Mouse (Mus musculus): ENCODE measurements around the gene Safb2.
"Not testable (repeated sequence)": the region's sequence is repeated elsewhere in the genome, so short reads cannot be mapped to it uniquely, and the experiment has no call there.

Gene Safb2

DNA sequence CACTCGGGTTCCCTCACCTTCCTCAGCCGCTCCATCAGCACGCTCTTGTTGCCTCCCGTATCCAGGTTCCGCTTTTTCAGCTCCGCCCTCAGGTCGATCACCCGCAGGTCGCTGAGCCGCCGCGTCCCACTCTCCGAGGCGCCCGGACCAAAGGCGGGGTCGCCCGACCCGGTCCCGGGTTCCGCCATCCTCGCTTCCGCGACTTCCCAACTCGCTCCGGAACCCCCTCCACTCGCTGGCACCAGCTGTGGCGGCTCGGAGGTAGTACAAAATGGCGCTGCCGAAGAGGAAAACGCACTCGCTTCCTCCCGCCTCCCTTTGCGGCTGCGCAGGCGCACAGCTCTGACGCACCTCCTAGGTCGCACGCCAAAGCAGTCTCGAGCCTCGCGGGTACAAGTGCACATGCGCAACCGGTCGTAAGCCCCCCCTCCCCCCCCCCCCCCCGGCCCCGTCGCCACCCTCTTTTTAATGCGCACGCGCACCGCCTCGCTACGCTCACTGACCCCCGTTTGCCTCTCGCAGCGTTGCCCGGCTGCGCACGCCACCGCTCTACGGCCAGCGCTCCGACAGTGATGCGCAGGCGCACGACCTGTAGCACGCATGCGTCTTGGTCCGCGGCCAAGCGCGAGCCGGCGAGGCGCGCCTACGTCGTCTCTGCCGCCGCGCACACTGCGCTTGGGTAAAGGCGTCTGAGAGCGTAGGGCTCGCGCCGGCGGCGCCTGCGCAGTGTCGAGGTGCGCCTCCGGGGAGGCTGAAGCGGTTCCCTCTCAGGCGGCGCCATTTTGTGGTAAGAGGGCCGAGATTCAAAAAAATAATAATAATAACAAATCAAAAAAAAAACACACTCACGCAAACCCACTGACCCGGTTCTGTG lies at the start of gene Safb2, which contains the start of gene Safb:
TSS of gene Safb2 (minus strand) at position 329 of the 874 bp plus-strand sequence.
TSS of gene Safb (plus strand) at position 569 of the 874 bp plus-strand sequence.
- DNase-seq, result peak; percentile 100

DNA sequence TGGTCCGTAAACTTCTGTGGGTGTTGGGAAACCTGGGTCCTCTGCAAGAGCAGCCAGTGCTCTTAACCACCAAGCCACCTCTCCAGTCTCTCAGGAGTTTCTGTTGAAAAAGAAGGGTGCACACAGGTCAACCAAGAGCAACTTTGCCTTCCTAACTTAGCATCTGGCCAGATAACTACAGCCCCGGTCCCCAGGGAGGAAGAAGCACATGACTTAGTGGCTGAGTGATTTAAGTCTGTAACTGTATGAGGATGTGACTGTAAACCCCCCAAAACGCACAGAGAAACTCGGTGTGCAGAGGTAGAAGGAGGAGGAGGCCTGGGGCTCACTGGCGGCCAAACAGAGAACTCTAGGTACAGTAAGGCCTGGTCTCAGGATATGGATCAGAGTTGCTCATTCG lies 49.6 kb upstream of the Safb2 start:
- DNase-seq, result no peak

DNA sequence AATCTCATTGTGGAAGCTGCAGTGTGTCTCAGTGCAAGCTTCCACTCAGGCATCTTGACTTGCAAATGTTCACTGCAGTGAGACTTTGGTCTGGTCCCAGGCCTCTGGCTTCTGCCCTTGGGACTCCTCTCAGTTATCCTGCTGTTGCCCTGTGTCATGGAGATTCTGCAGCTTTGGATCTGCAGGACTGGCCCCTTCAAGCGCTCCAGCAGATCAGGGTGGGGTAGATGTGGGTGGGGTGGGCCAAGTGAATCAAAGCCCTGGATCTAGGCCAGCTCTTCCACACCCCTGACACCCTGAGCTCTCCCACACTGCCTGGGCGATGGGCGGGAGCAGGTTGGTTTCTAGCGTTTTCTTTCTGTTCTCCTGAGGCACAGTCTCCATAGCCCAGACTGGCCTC lies 47.4 kb upstream of the Safb2 start:
- DNase-seq, result no peak

DNA sequence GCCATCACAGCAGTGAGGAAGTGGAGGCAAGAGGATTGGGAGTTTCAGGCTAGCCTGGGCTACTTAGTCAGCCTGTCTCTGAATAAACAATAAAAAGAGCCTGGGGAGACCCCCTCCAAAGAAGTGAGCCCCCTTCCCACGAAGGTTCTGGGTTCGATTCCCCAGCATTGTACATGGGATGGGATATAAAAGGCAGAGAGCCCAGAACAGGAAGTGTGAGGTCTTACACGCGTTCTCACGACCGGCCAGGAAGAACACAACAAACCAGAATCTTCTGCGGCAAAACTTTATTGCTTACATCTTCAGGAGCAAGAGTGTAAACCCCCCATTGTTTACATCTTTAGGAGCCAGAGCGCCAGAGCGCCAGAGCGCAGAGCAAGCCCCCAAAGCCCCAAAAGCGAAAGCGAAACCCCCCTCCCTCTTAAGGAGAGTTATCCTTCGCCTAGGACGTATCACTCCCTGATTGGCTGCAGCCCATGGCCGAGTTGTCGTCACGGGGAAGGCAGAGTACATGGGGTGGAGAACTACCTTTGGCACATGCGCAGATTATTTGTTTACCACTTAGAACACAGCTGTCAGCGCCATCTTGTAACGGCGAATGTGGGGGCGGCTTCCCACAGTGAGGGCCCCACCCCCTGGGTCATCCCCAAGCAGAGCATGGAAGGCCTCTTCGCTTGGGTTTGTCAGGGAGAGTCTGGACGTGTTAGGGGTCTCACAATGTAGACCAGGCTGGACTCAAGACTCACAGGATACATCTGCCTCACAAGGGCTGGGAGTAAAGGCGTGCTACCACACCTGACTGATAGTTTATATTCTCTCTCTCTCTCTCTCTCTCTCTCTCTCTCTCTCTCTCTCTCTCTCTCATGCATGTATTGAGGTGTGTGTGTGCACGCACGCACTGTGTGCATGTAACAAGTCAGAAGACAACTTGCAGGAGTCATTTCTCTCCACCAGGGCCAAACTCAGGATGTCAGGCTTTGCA lies 45.7 kb upstream of the Safb2 start:
- DNase-seq, result not testable (repeated sequence)

DNA sequence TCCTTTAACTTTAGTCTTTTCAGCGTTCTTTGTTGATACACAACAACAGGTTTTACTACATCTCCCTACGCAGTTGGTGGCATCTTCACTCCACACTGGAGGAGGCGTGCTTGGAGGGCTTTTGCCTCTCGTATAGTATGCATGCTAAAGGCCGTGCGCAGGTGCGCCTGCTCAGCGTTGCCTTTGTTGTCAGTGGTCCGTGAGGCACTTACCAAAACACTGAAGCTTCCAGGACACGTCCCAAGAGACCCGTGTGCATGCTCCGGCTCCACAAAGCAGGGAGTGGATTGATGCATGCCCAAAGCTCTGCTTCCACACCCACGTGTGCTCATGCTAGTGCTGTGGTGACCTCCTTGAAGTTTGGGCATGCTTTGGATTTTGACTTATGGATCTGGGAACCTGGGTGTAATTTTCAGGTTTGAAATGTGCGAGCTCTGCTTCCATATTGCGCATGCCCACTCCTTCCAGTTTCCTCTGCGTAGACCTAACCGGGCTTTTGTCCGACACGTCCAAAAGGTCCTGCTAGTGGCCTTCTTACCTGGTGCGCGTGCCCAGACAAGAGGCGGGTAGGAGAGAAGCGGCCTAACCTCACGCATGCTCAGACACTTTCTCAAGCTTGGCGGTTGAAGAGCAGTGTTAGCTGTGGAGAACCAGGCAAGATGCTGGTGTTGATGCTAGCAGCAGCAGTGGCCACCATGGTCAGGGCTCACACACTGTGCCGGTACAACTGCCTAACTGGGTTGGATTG lies 43.3 kb upstream of the Safb2 start, which contains the start of gene Catsperd:
TSS of gene Catsperd (plus strand) at position 614 of the 748 bp plus-strand sequence.
- no peak for DNase-seq

DNA sequence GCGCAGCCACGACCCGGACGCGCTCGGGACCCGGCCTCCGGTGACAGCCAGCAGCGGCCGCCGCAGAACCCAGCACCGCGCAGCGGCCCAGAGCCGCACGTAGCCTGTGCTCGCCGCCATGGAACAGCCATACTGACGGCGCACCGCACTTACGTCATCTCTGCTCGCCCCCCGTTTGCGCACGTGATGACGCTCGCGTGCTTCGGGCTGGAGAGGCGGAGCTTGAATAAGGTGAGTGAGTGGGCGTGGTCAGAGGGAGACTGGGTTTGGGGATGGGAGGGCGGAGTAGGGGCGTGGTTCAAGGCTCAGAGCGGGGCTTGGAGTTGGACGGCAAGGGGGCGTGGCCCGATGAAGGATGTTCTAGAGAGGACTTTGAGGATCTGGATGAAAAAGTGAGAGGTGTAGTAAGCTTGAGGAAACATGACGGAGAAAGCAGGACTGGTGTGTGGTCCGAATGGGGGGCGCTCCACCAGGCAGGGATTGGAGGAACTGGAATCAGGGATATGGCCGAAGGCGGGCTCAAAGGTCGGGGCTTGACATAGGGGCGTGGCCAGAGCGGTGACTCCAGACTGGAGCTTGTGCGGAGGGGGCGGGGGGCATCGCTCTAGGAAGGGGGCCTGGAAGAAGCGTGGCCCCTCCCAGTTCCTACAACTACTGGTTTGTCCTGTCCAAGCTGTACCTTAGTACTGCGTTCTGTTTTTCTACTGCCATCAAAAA lies 42.5 kb upstream of the Safb2 start, which contains the start of gene Lonp1:
TSS of gene Lonp1 (minus strand) at position 134 of the 717 bp plus-strand sequence.
- DNase-seq, result peak; percentile 99

DNA sequence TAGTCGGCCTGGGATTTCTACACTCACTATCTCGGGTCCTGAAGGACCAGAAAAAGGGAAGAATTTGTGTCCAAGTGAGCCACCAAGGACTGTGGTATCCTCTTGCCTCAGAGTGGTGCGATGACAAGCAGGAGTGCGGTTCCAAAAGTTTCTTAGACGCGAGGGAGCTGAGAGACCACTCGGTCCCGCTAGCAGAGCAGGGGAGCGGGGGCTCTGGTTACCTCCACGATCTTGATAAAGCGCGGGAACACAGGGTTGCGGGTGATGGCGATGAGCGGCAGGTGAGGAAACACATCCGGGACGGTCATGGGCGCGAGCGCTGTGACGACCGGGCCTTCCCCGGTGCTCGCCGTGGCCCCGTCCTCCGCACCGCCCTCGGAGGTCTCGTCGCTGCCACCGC lies 41.9 kb upstream of the Safb2 start:
- no peak for DNase-seq

DNA sequence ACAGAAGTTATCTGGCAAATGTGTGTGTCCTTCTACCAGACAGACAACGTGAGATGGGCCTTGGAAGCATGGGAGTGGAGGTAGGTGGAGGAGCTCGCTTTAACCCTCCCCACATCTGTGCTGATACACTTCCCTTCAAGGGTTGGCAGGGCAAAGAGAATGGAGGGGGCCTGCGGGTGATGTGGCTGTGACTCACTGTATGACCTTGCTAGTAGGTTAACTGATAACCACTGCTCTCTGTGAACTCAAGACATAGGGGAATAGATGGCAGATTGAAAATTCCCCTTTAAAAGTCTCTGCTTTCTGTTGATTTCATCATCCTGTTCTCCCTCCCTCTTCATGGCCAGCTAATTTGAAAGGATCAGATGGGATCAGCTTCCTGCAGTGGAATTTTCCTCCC lies 41.1 kb upstream of the Safb2 start:
- peak; percentile 87 for DNase-seq

DNA sequence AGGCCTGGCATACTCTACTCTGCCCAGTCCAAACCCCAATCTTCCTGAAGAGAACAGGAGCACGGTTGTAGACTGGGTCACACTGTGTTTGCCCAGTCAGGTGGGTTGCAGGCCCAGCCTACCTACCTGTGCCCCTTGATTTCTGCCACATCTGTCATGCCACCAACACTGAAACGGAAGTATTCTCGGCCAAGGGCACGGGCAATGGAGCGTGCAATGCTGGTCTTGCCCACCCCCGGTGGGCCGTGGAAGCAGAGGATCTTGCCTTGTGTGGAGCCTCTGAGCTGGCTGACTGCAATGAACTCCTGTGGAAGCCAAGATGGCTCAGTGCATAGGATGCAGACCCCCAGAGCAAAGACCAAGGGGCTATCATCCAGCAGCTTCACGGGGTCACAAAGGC lies 33.2 kb upstream of the Safb2 start:
- DNase-seq, result peak; percentile 83

DNA sequence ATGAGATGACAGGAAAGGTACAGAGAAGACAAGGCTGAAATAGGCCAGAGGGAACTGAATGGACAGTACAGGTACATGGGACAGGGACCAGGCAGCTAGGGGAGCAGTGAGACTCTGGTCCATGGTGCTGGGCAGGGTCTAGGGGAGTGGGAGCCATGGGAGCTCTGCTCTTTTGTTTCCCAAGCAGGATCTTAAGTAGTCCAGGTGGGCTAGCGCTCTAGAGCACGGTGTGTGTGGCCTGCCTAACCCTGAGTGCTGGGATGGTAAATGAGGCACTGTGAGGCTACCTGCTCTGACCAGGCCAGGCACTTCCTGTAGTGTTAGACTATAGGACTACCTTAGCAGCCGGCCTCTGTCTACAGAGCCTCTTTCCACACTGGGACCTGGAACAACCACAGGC lies 32.3 kb upstream of the Safb2 start:
- no peak for DNase-seq

DNA sequence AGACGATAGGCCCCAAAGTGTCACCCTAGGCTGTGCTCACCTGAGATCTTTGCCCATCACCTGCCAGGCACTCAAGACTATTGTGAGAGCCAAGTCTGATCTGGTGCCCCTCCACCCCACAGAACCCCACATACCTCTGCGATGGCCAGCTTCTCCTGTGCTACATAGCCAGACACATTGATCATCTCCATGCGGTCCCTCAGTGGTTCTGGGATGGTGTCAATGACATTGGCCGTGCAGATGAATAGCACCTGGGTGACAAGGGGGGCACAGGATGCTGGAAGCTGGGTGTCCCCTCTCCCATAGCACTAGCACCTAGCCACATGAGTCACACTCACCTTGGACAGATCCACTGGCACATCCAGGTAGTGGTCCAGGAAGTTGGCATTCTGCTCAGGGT lies 31.4 kb upstream of the Safb2 start:
- DNase-seq, result peak; percentile 90

DNA sequence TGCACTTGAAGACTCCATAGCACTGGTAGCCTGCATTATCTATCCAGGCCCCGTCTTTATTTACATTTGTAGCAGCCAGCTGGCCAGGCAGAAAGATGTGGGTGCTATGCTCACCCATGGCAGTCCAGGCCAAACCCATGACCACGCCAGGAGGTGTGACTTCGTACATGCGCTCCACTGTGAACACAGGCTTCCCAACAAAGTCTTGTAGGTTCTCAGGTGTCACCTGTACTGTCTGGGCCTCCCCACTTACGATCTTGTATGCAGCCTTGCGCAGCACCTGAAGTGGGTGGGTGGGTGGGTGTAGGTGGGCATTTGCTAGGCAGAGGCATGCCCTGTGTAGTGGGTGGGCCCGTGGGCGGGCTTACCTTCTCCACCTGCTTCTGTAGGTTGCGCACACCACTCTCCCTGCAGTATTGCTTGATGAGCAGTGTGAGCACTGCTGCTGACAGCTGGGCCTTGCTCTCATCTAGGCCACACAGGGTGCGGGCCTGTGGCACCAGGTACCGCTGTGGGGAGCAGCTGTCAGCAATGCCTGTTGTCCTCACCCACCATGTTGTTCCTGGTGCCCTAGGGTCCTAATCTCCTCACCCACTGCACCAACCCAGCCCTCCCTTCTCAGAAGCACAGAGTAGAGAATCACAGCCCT lies 30.9 kb upstream of the Safb2 start:
- DNase-seq, result no peak

DNA sequence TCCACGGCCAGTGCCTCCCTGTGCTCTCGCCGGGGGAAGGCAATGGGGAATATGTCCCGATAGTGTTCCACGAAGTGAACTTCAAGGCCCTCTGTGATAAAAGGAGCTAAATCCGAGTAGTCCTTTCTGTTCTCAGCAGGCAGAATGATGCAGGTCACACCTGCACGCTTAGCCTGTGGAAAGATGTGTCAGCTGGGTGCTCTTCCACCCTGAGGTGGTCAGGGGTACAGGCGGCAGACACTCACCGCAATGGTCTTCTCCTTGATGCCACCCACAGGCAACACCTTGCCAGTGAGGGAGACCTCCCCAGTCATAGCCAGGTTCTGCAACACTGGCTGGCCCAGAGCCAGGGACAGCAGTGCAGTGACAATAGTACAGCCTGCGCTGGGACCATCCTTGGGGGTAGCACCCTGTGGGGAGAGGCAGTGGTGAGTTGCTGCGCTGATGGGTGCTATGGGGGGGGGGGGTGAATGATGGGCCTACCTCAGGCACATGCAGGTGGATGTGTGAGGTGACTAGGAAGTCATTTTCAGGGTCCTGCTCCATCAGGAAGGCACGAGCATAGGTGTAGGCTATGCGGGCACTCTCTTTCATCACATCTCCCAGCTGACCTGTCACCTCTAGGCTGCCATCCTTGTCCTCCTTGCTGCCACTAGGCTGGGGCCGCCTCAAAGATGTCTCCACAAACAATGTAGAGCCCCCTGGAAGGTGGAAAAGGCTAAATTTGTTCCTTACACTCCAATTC lies 30.2 kb upstream of the Safb2 start:
- DNase-seq, result peak; percentile 92

DNA sequence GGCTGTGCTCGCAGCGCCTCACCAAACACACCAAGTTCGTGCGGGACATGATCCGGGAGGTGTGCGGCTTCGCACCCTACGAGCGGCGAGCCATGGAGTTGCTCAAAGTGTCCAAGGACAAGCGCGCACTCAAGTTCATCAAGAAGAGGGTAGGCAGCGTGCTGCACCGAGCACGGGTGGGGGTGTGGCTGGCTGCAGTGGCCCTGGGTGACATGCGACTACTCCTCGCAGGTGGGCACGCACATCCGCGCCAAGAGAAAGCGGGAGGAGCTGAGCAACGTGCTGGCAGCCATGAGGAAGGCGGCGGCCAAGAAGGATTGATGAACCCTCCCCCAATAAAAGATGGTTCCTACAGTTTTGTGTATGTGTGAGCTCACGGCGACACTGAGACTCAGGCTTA lies 29.5 kb upstream of the Safb2 start:
- DNase-seq, result peak; percentile 92

DNA sequence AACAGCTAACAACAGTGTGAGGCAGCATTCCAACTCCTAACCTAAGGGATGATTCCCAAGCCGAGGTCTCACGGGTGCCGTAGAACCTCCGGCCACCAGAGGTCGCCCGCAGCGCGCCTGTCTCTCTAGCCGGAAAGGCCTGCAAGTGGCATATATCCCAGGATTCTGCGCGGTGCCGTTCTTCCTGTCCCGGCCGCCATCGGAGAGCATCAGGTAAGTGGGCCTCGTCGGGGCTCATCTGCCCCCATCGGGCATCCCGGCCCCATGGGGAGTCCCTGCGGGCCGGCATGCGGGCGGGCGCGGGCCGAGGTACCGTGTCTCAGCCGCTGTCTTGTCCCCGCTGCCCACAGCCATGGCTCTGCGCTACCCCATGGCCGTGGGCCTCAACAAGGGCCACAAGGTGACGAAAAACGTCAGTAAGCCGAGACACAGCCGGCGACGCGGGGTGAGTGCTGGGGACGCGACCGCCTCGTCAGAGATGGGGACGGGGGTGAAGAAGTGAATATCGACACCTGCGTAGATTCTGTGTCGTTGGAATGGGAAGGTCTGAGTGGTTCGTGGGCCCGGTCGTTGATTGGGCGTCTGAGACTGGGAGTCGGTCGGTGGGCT lies 29.0 kb upstream of the Safb2 start, which contains the start of gene Rpl36:
TSS of gene Rpl36 (plus strand) at position 181 of the 609 bp plus-strand sequence.
- peak; percentile 99 for DNase-seq

DNA sequence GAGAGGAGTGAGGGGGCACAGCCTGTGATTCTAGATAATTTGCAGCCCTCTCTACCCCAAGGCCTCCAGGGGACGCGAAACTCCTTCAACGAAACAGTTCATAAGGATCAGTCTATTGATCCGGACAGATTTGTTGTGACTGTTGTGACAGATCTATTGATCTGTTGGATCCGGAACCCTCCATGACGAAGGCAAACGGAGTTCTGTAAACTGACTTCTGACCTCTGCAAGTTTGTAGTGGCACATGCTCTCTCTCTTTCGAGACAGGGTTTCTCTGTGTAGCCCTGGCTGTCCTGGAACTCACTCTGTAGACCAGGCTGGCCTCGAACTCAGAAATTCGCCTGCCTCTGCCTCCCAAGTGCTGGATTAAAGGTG lies 28.2 kb upstream of the Safb2 start:
- not testable (repeated sequence) for DNase-seq

DNA sequence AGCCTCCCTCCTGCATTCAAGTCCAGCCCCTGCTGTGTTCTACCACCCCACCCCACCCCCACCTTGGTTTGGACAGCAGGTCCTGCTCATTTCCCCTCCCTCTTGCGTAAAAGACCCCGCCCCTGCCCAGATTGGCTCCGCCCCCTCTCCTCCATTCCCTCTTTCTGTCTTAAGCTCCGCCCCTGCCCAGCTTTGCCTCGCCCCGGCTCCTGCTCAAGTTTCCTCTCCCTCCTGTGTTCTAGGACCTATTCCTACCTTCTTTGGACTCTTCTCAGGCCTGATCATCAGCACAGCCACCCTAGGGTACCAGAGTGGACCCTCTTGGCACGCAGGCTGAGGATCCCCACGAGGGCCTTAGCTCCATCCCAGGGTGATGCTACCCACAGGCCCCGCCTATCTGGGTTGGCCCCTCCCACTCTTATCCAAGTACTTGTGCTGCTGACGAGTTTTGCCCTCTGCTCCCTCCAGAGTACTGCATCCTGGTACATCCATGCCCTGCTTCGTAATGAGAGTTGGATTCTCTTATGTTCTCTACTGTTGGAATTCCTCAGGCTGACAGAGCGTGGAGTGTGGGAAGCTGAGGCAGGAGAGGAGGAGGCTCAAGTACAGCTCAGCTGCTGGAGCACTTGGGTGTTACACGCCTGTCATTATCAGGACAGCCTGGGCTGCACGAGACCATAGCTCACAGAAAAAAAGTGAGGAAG lies 27.6 kb upstream of the Safb2 start:
- peak; percentile 94 for DNase-seq

DNA sequence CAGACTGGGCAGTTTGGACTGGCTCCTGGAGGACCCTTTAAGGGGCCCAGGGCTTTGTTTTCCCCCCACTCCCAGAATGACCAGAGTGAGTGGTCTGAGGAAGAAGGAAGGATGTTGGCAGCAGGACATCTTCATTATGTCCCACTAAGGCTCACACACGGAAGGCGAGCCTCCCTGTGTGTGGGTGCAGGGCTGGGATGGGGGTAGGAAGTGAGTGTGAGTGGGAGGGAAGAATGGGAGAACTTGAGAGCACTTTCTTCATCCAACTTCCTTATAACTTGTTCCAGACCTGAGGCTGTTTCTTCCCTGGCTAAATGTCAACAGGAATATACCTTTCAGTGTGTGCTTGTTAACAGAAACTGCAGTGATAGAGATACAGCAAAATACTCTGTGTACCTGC lies 26.9 kb upstream of the Safb2 start:
- DNase-seq, result peak; percentile 88

DNA sequence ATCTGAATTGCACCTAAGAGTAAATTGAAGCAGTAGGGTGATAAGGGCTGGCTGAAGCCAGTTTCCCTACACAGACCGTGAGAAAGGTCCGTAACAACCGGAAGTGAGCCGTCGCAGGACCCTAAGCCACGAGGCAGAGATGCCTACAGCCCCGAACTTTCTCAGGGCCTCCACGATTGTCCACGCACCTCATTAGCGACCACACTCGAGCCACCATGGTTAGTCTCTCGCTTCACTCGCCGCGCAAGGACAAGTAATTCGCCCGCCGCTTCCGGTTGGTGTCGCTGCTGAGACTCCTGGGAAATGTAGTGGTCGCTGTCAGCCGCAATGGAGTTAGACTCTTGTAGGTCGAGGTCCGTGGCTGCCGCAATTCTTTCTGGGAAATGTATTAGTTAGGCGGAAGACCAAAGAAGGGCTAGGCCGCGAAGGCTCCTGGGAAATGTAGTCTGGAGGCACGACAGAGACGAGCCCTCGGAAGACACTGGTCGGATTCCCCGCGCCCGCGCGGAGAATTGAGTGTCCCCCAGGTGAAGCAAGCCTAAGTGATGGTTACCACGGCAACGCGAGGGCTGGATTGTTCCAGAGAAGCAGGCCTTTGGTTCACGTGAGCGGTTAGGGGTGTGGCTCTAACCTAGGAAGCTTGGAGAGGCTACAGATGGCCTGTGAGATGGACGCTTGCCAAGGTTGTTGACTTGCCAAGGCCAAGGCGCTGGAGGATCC lies 25.2 kb upstream of the Safb2 start, which contains the start of gene 2410015M20Rik:
TSS of gene 2410015M20Rik (minus strand) at position 320 of the 720 bp plus-strand sequence.
- peak; percentile 100 for DNase-seq

Data from heart, adult 11 months (tissue).